Mouse (Mus musculus) c-Kit-negative CD71-positive TER-119-positive erythroid progenitor cells, embryonic 14.5 days (primary cell): ENCODE measurements around the gene Chmp1a.
A peak's percentile ranks its signal among the peaks of the same experiment; 100 is the strongest.
"Not testable (repeated sequence)": the region's sequence is repeated elsewhere in the genome, so short reads cannot be mapped to it uniquely, and the experiment has no call there.

Experiments
- DNase-seq: peaks from one replicate; pipeline ENCODE4 v3.0.0-alpha.2; 2013; ENCODE audit warnings: low read depth, low spot score

Gene Chmp1a

GRCm38 (mm10) chr8:123232553-123232952 is 20.0 kb upstream of the Chmp1a start:
- DNase-seq, result no peak

- DNase-seq, result no peak
Observed at GRCm38 (mm10) chr8:123231742-123232141, 19.2 kb upstream of the Chmp1a start.

GRCm38 (mm10) chr8:123230326-123230725 is 17.8 kb upstream of the Chmp1a start:
- not testable (repeated sequence) for DNase-seq

- no peak for DNase-seq
Observed at GRCm38 (mm10) chr8:123228416-123228815, 15.9 kb upstream of the Chmp1a start.

GRCm38 (mm10) chr8:123224278-123225266 is 12.0 kb upstream of the Chmp1a start, which contains the start of gene Cdk10:
Gene Cdk10, plus strand, starts transcription at chr8:123224842.
- peak; percentile 87 for DNase-seq

- DNase-seq, result no peak
Observed at GRCm38 (mm10) chr8:123220917-123221316, 8.4 kb upstream of the Chmp1a start.

- DNase-seq, result no peak
Observed at GRCm38 (mm10) chr8:123215430-123215829, 2.9 kb upstream of the Chmp1a start.

GRCm38 (mm10) chr8:123213118-123213772 is 682 bp upstream of the Chmp1a start:
- DNase-seq, result no peak

- DNase-seq, result no peak
Observed at GRCm38 (mm10) chr8:123211876-123212275, 687 bp downstream of the Chmp1a start.

GRCm38 (mm10) chr8:123203571-123203970 is 9.0 kb downstream of the Chmp1a start:
- DNase-seq, result no peak

GRCm38 (mm10) chr8:123202288-123202687 is 10.3 kb downstream of the Chmp1a start:
- DNase-seq, result peak; percentile 70

GRCm38 (mm10) chr8:123199864-123200263 is 12.7 kb downstream of the Chmp1a start:
- DNase-seq, result no peak

GRCm38 (mm10) chr8:123197016-123197415 is 15.5 kb downstream of the Chmp1a start:
- peak; percentile 62 for DNase-seq

- DNase-seq, result no peak
Observed at GRCm38 (mm10) chr8:123193771-123194170, 18.8 kb downstream of the Chmp1a start.

- DNase-seq, result no peak
Observed at GRCm38 (mm10) chr8:123191908-123192307, 20.7 kb downstream of the Chmp1a start.

GRCm38 (mm10) chr8:123190678-123191077 is 21.9 kb downstream of the Chmp1a start:
- DNase-seq, result no peak

GRCm38 (mm10) chr8:123188841-123189240 is 23.7 kb downstream of the Chmp1a start:
- DNase-seq, result no peak

GRCm38 (mm10) chr8:123188006-123188405 is 24.6 kb downstream of the Chmp1a start:
- no peak for DNase-seq

- no peak for DNase-seq
Observed at GRCm38 (mm10) chr8:123185566-123186409, 26.8 kb downstream of the Chmp1a start, which contains the start of gene Dpep1. Gene Dpep1, plus strand, starts transcription at chr8:123186242.

- DNase-seq, result no peak
Observed at GRCm38 (mm10) chr8:123181391-123181790, 31.2 kb downstream of the Chmp1a start.

- DNase-seq, result no peak
Observed at GRCm38 (mm10) chr8:123157888-123158465, 54.6 kb downstream of the Chmp1a start, which contains the start of gene Sult5a1. Gene Sult5a1, minus strand, starts transcription at chr8:123158315.
